Mouse (Mus musculus): ENCODE measurements around the gene Kcnh1. TPM values are rescaled to one million over a fixed set of nuclear protein-coding genes. Genes with fewer than 3 reads are reported as not detected.

Gene Kcnh1
- total RNA-seq, 2 experiments from 2014 or later = not detected

- no peak overlapping the region for H3K4me3 ChIP-seq
- H3K27ac ChIP-seq = no peak overlapping the region
- DNase-seq = no peak
- intact Hi-C loops (cut with DNase I) = no loop called here
- TF ChIP-seq CTCF (IDR thresholded peaks at IDR 0.05) = no peak
These were observed 360.0 kb downstream of the Kcnh1 start for GRCm38 (mm10) chr1:192550561-192550960.

DNA sequence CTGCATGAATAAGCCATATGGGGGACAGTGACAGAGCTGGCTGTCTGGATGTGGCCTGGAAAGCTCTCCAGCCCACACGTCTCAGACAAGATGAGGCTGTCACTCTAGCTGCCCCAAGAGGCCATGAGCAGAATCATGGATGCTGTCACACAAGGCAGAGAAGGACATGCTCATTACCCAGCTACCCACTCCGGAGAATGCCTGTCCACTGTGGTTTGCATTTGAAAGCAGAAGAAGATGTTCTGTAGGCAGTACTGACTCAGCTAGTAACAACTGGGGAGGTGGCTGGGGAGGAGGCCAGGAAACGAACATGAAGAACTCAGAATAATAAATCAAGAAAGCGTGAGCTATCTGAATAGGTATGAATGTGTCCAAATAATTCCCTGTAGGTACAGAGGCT is 364.9 kb downstream of the Kcnh1 start:
- intact Hi-C loops (cut with DNase I) = no loop called here
- Histone ChIP-seq H3K4me3 (no peak overlapping the region), H3K27ac (no peak overlapping the region)
- no peak for TF ChIP-seq CTCF (IDR thresholded peaks at IDR 0.05)
- DNase-seq = no peak

DNA sequence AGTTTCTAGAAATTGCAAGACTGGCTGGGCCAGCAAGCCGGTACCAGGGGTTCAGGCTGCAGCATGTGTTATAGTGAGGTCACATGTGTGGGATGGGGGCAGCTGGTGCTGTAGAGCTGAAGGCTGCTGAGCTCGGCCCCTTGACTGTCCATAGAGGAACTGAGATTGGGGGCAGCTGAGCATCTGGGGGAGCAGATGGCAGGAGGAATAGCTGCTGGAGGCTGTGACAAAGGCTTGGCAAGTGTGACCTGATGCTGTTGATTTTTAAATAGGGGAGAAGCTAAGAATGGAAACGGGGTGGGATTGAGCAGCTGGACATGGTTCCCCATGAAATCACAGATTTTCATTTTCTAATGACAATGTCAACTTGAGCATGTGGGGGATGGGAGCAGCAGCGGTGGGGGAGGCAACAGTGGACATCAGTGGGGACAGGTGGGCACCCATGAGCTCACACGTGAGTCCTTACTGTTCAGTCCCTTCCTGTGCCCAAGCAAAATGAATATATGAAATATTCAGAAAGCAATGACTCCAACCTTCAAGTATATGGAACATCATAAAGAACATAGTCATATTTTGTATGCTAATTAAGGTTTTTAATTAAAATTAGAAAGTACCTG is 367.5 kb downstream of the Kcnh1 start:
- H3K4me3 ChIP-seq = no peak overlapping the region
- DNase-seq = no peak
- no peak for TF ChIP-seq CTCF (IDR thresholded peaks at IDR 0.05)
- intact Hi-C loops (cut with DNase I) = no loop called here
- H3K27ac ChIP-seq = no peak overlapping the region

DNA sequence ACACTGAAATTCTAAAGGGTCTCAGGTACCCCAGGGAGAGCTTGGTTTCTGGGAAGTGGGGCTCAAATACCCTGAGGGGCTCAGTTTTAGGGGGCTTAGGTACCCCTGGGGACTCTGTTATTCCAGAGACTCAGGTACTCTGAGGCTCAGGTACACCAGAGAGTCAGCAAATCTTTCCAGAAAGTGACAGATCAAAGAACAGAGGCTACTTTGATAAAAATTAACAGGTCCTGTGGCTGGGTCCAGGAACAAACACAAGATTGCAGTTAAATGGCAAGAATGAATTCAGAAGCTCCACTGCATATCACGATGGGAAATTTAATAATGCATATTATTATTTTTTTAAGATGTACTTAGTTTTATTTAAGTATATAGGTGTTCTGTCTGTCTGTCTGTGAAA is 368.8 kb downstream of the Kcnh1 start:
- TF ChIP-seq CTCF (IDR thresholded peaks at IDR 0.05) = no peak
- Histone ChIP-seq H3K4me3 (no peak overlapping the region), H3K27ac (no peak overlapping the region)
- no peak for DNase-seq
- intact Hi-C loops (cut with DNase I) = no loop called here

Other genes starting within 250 kb of the Kcnh1 start
- gene Rd3, start 213.4 kb upstream of the Kcnh1 start, total RNA-seq (2021) = under 1 TPM in 1 of 2 experiments, not detected in 1; 0.08 TPM
- 1 to 10 TPM; 2.7 to 2.8 TPM for gene Traf5, start 98.2 kb upstream of the Kcnh1 start, total RNA-seq (2021)
- 10 to 100 TPM; 27.1 to 29.8 TPM for gene Rcor3, start 52.7 kb upstream of the Kcnh1 start, total RNA-seq (2021)